Mouse (Mus musculus): Measurements from ENCODE around the gene Ccnd3. TPM values are rescaled to one million over a fixed set of nuclear protein-coding genes. Genes with fewer than 3 reads are reported as not detected.
A peak's percentile ranks its signal among the peaks of the same experiment; 100 is the strongest.

Gene Ccnd3
- polyA plus RNA-seq, 1 experiment = 181 TPM

GRCm38 (mm10) chr17:47599511-47600297 is 94.9 kb downstream of the Ccnd3 start:
- peaks cover 41% of the 10 kb centered on the region for H3K36me3 ChIP-seq (ENCODE audit: control insufficient read depth, insufficient read depth, low read length, poor library complexity, severe bottlenecking)

GRCm38 (mm10) chr17:47600601-47601388 is 95.9 kb downstream of the Ccnd3 start:
- Histone ChIP-seq H3K9ac (ENCODE audit: low read depth, poor library complexity, severe bottlenecking) (no peak overlapping the region), H3K27me3 (ENCODE audit: control insufficient read depth, insufficient read depth, low read length, poor library complexity, severe bottlenecking) (no peaks in the 10 kb centered on the region), H3K27ac (ENCODE audit: insufficient read depth, low read length) (peak overlapping the region; percentile 37), H3K4me1 (ENCODE audit: control insufficient read depth, insufficient read depth, low read length) (peaks cover 6% of the 10 kb centered on the region), H3K9me3 (replicated peaks; ENCODE audit: control insufficient read depth, insufficient read depth, low read length, poor library complexity, severe bottlenecking) (no peaks in the 10 kb centered on the region), H3K4me3 (ENCODE audit: low read depth, low read length) (no peak overlapping the region; the same call in 1 of the 2 replicates), H3K36me3 (ENCODE audit: control insufficient read depth, insufficient read depth, low read length, poor library complexity, severe bottlenecking) (peaks cover 47% of the 10 kb centered on the region)
- TF ChIP-seq EP300 (IDR thresholded peaks at IDR 0.05; ENCODE audit: insufficient read depth, low read depth, low read length) = no peak
- no peak for TF ChIP-seq CTCF (IDR thresholded peaks at IDR 0.05; ENCODE audit: low read depth, low read length)
- TF ChIP-seq POLR2A (IDR thresholded peaks at IDR 0.05; ENCODE audit: insufficient read depth, low read length) = no peak

More at GRCm38 (mm10) chr17:47599511-47600297, 94.9 kb downstream of the Ccnd3 start:
- Histone ChIP-seq H3K9ac (ENCODE audit: low read depth, poor library complexity, severe bottlenecking) (no peak overlapping the region), H3K4me1 (ENCODE audit: control insufficient read depth, insufficient read depth, low read length) (peaks cover 6% of the 10 kb centered on the region), H3K4me3 (ENCODE audit: low read depth, low read length) (no peak overlapping the region), H3K9me3 (replicated peaks; ENCODE audit: control insufficient read depth, insufficient read depth, low read length, poor library complexity, severe bottlenecking) (no peaks in the 10 kb centered on the region), H3K27me3 (ENCODE audit: control insufficient read depth, insufficient read depth, low read length, poor library complexity, severe bottlenecking) (no peaks in the 10 kb centered on the region), H3K27ac (ENCODE audit: insufficient read depth, low read length) (peak overlapping the region; percentile 49)
- no peak for TF ChIP-seq POLR2A (IDR thresholded peaks at IDR 0.05; ENCODE audit: insufficient read depth, low read length)
- peak; percentile 64; the same call in 1 of the 2 replicates for TF ChIP-seq EP300 (IDR thresholded peaks at IDR 0.05; ENCODE audit: insufficient read depth, low read depth, low read length)

- Histone ChIP-seq H3K9me3 (replicated peaks; ENCODE audit: control insufficient read depth, insufficient read depth, low read length, poor library complexity, severe bottlenecking) (no peaks in the 10 kb centered on the region), H3K9ac (ENCODE audit: low read depth, poor library complexity, severe bottlenecking) (no peak overlapping the region), H3K4me1 (ENCODE audit: control insufficient read depth, insufficient read depth, low read length) (peaks cover 6% of the 10 kb centered on the region), H3K4me3 (ENCODE audit: low read depth, low read length) (peak overlapping the region; percentile 11; the same call in 1 of the 2 replicates), H3K27ac (ENCODE audit: insufficient read depth, low read length) (peak overlapping the region; percentile 37), H3K36me3 (ENCODE audit: control insufficient read depth, insufficient read depth, low read length, poor library complexity, severe bottlenecking) (peaks cover 47% of the 10 kb centered on the region), H3K27me3 (ENCODE audit: control insufficient read depth, insufficient read depth, low read length, poor library complexity, severe bottlenecking) (no peaks in the 10 kb centered on the region)
- TF ChIP-seq POLR2A (IDR thresholded peaks at IDR 0.05; ENCODE audit: insufficient read depth, low read length) = no peak
Measured at GRCm38 (mm10) chr17:47601389-47601755, 96.5 kb downstream of the Ccnd3 start.

- Histone ChIP-seq H3K4me3 (ENCODE audit: low read depth, low read length) (no peak overlapping the region), H3K36me3 (ENCODE audit: control insufficient read depth, insufficient read depth, low read length, poor library complexity, severe bottlenecking) (peaks cover 47% of the 10 kb centered on the region), H3K9me3 (replicated peaks; ENCODE audit: control insufficient read depth, insufficient read depth, low read length, poor library complexity, severe bottlenecking) (no peaks in the 10 kb centered on the region), H3K9ac (ENCODE audit: low read depth, poor library complexity, severe bottlenecking) (no peak overlapping the region), H3K27me3 (ENCODE audit: control insufficient read depth, insufficient read depth, low read length, poor library complexity, severe bottlenecking) (no peaks in the 10 kb centered on the region), H3K4me1 (ENCODE audit: control insufficient read depth, insufficient read depth, low read length) (peaks cover 5% of the 10 kb centered on the region), H3K27ac (ENCODE audit: insufficient read depth, low read length) (no peak overlapping the region)
- TF ChIP-seq EP300 (IDR thresholded peaks at IDR 0.05; ENCODE audit: insufficient read depth, low read depth, low read length) (no peak), POLR2A (IDR thresholded peaks at IDR 0.05; ENCODE audit: insufficient read depth, low read length) (no peak), CTCF (IDR thresholded peaks at IDR 0.05; ENCODE audit: low read depth, low read length) (no peak)
Measured at GRCm38 (mm10) chr17:47602289-47602688, 97.4 kb downstream of the Ccnd3 start.

- no peak overlapping the region for H3K27ac ChIP-seq (ENCODE audit: insufficient read depth, low read length)
- H3K4me3 ChIP-seq (ENCODE audit: low read depth, low read length) = no peak overlapping the region
- H3K9me3 ChIP-seq (replicated peaks; ENCODE audit: control insufficient read depth, insufficient read depth, low read length, poor library complexity, severe bottlenecking) = no peaks in the 10 kb centered on the region
- H3K36me3 ChIP-seq (ENCODE audit: control insufficient read depth, insufficient read depth, low read length, poor library complexity, severe bottlenecking) = peaks cover 44% of the 10 kb centered on the region
- H3K27me3 ChIP-seq (ENCODE audit: control insufficient read depth, insufficient read depth, low read length, poor library complexity, severe bottlenecking) = no peaks in the 10 kb centered on the region
- H3K4me1 ChIP-seq (ENCODE audit: control insufficient read depth, insufficient read depth, low read length) = peaks cover 2% of the 10 kb centered on the region
- TF ChIP-seq POLR2A (IDR thresholded peaks at IDR 0.05; ENCODE audit: insufficient read depth, low read length) (no peak), EP300 (IDR thresholded peaks at IDR 0.05; ENCODE audit: insufficient read depth, low read depth, low read length) (no peak), CTCF (IDR thresholded peaks at IDR 0.05; ENCODE audit: low read depth, low read length) (peak; percentile 58)
- H3K9ac ChIP-seq (ENCODE audit: low read depth, poor library complexity, severe bottlenecking) = no peak overlapping the region
Measured at GRCm38 (mm10) chr17:47606220-47606619, 101.4 kb downstream of the Ccnd3 start.

- no peaks in the 10 kb centered on the region for H3K27me3 ChIP-seq (ENCODE audit: control insufficient read depth, insufficient read depth, low read length, poor library complexity, severe bottlenecking)
- no peaks in the 10 kb centered on the region for H3K9me3 ChIP-seq (replicated peaks; ENCODE audit: control insufficient read depth, insufficient read depth, low read length, poor library complexity, severe bottlenecking)
- no peak overlapping the region for H3K27ac ChIP-seq (ENCODE audit: insufficient read depth, low read length)
- no peak overlapping the region for H3K9ac ChIP-seq (ENCODE audit: low read depth, poor library complexity, severe bottlenecking)
- H3K4me3 ChIP-seq (ENCODE audit: low read depth, low read length) = no peak overlapping the region
- TF ChIP-seq CTCF (IDR thresholded peaks at IDR 0.05; ENCODE audit: low read depth, low read length) = no peak
- no peak for TF ChIP-seq POLR2A (IDR thresholded peaks at IDR 0.05; ENCODE audit: insufficient read depth, low read length)
- TF ChIP-seq EP300 (IDR thresholded peaks at IDR 0.05; ENCODE audit: insufficient read depth, low read depth, low read length) = no peak
- H3K36me3 ChIP-seq (ENCODE audit: control insufficient read depth, insufficient read depth, low read length, poor library complexity, severe bottlenecking) = peaks cover 22% of the 10 kb centered on the region
- H3K4me1 ChIP-seq (ENCODE audit: control insufficient read depth, insufficient read depth, low read length) = no peaks in the 10 kb centered on the region
Measured at GRCm38 (mm10) chr17:47609182-47609581, 104.3 kb downstream of the Ccnd3 start.
